Mouse (Mus musculus) liver, embryonic 16.5 days (tissue): ENCODE results near the gene Hist1h1b. TPM values are rescaled to one million over a fixed set of nuclear protein-coding genes. Genes with fewer than 3 reads are reported as not detected.
"Not testable (repeated sequence)": the region's sequence is repeated elsewhere in the genome, so short reads cannot be mapped to it uniquely, and the experiment has no call there.

Source experiments
- ATAC-seq: fragments of 200-750 bp; cut with Nextera tagmentation; 2 replicates; pipeline ENCODE4 v1.8.0; 2017; ENCODE audit warnings: low read depth, mild to moderate bottlenecking, moderate number of reproducible peaks, moderate library complexity
- H3K27ac ChIP-seq: fragments of 300-500 bp; sonication (generic); 2 replicates; pipeline ENCODE4 v1.5.1; 2014; ENCODE audit warnings: mild to moderate bottlenecking, low read length
- H3K27me3 ChIP-seq: fragments of 300-500 bp; sonication (generic); 2 replicates; pipeline ENCODE4 v1.6.1; 2014; ENCODE audit warnings: low read depth, low read length, mixed read lengths; ENCODE audit not compliant: control insufficient read depth, insufficient read depth
- H3K36me3 ChIP-seq: fragments of 300-500 bp; sonication (generic); 2 replicates; pipeline ENCODE4 v1.6.1; 2014; ENCODE audit warnings: mild to moderate bottlenecking; ENCODE audit not compliant: control insufficient read depth, insufficient read depth
- H3K4me1 ChIP-seq: fragments of 300-500 bp; sonication (generic); 2 replicates; pipeline ENCODE4 v1.6.1; 2014; ENCODE audit warnings: low read depth, low read length, mixed read lengths; ENCODE audit not compliant: control insufficient read depth
- H3K4me2 ChIP-seq: fragments of 300-500 bp; sonication (generic); 2 replicates; pipeline ENCODE4 v1.6.1; 2014; ENCODE audit warnings: low read depth, low read length, mixed read lengths
- H3K4me3 ChIP-seq: fragments of 300-500 bp; sonication (generic); 2 replicates; pipeline ENCODE4 v1.5.1; 2014; ENCODE audit warnings: low read depth, mild to moderate bottlenecking, low read length
- H3K9ac ChIP-seq: fragments of 300-500 bp; sonication (generic); 2 replicates; pipeline ENCODE4 v1.6.1; 2014; ENCODE audit warnings: low read depth, low read length
- H3K9me3 ChIP-seq: fragments of 300-500 bp; sonication (generic); replicated peaks from 2 replicates; pipeline ENCODE4 v1.6.1; 2016; ENCODE audit warnings: low read length; ENCODE audit not compliant: control insufficient read depth
- WGBS: fragments of 180-500 bp; shearing (Covaris S2); extraction: QIAGEN DNeasy Blood & Tissue Kit; methylation state at CpG from one replicate; pipeline ENCODE4 v1.1.7; 2014; ENCODE audit not compliant: insufficient replicate concordance; 5-methylcytosine and 5-hydroxymethylcytosine counted together
- polyA plus RNA-seq: library from polyadenylated mRNA; unstranded; fragments of >200 nt; fragmentation: Nextera tagmentation; extraction: Ambion mirVana; gene quantifications from 2 replicates; pipeline ENCODE4 v1.2.1, GENCODE M21; 2015

The Hist1h1b gene
- 22.9 and 30.4 TPM in 2 replicates for polyA plus RNA-seq

DNA sequence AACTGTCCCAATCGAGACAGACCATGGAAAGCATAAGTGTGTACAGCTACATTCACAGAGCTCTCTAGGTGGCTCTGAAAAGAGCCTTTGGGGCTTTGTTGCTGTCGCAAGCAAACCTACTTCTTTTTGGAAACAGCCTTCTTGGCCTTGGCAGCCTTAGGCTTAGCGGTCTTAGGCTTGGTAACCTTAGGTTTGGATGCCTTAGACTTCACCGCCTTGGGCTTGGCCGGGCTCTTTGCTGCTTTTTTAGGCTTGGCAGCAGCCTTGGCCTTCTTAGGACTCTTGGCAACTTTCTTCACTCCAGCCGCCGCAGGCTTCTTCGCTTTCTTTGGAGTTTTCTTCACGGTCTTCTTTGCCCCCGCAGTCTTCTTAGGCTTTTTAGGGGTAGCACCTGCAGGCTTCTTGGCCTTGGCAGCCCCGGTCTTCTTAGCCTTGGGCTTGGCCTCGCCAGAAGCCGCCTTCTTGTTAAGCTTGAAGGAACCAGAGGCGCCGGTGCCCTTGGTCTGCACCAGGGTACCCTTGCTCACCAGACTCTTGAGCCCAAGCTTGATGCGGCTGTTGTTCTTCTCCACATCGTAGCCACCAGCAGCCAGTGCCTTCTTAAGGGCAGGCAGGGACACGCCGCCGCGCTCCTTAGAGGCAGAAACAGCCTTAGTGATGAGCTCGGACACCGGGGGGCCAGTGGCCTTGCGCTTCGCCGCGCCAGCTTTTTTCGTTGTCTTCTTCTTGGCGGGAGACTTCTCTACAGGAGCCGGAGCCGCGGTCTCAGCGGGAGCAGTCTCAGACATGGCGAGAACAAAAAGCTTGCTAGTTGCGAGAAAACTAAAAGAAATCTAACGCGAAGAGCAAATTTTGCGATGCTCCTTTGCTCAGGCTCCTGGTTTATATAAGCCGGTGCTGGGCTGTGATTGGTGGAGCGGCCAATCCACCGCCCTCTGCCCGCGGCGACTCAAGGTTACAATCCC, at the start of gene Hist1h1b:
Hist1h1b (minus strand) TSS at position 859 of the 965 bp plus-strand sequence.
- under 1% methylated on average over 44 of the region's 44 CpGs for WGBS
- Histone ChIP-seq H3K36me3 (no peaks in the 10 kb centered on the region), H3K9me3 (no peaks in the 10 kb centered on the region), H3K4me2 (peak within 1 kb of the TSS; percentile 87), H3K9ac (peak within 1 kb of the TSS; percentile 86), H3K27ac (peak within 1 kb of the TSS; percentile 99), H3K4me3 (peak within 1 kb of the TSS; percentile 70), H3K4me1 (peaks cover 34% of the 10 kb centered on the region), H3K27me3 (no peaks in the 10 kb centered on the region)
- ATAC-seq, result peak; percentile 51

GRCm38 (mm10) chr13:21828511-21828910, 48.1 kb upstream of the Hist1h1b start:
- Histone ChIP-seq H3K27ac (no peak overlapping the region), H3K4me2 (no peak overlapping the region), H3K36me3 (no peaks in the 10 kb centered on the region), H3K27me3 (no peaks in the 10 kb centered on the region), H3K4me1 (no peaks in the 10 kb centered on the region; the same call in 1 of the 2 replicates), H3K9ac (no peak overlapping the region), H3K4me3 (no peak overlapping the region), H3K9me3 (no peaks in the 10 kb centered on the region)
- WGBS, result 82% methylated on average over 3 of the region's 3 CpGs
- no peak for ATAC-seq

DNA sequence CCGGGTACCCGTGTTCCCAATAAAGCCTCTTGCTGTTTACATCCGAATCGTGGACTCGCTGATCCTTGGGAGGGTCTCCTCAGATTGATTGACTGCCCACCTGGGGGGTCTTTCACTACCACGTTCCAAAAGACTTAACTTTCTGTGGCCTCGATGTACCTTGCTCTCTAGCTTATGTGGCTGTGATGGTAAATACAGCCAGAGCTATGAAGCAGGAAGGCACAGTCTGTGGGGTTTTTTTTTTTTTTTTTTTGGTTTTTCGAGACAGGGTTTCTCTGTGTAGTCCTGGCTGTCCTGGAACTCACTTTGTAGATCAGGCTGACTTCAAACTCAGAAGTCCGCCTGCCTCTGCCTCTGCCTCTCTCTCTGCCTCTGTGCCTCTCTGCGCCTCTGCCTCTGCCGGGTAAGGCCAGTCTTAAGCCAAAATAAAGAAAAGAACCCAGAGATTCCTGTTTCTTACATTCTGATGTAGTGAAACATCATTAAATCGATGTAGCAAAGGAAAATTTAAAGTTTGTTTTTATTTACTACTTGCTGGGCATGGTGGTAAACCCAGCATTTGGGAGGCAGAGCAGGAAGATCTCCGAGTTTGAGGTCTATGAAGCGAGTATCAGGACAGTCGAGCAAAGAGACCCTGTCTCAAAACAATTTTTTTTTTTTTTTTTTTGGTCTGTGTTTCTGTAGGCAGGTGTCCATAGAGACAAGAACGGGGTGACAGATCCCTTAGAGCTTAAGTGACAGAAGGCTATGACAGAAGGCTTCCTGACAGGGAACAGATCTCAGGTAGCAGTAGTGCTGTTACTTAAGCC, 39.9 kb upstream of the Hist1h1b start:
- H3K27me3 ChIP-seq, result not testable (repeated sequence)
- 66% methylated on average over 7 of the region's 16 CpGs for WGBS
- ATAC-seq, result peak; percentile 32; the same call in 1 of the 2 replicates

DNA sequence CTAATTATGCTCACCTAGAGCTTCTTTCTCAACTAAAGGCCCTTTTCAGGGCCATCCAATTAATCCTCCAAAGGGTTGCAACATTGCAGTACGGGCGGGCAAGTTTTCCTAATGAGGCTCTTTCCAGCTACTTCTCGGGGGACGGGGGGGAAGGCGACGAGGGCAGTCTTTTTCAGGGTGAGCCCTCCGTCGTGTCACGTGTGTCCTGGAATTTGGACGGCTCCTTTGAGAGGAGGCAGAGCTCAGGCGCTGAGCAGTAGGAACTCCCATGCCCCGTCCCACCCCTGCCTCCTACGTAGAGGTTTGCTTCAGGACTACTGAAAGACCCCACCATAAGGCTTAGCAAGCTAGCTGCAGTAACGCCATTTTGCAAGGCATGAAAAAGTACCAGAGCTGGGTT, 31.7 kb upstream of the Hist1h1b start:
- WGBS, result under 1% methylated on average over 14 of the region's 14 CpGs
- not testable (repeated sequence) for H3K9ac ChIP-seq, H3K27me3 ChIP-seq, H3K36me3 ChIP-seq, H3K9me3 ChIP-seq, H3K4me1 ChIP-seq
- Histone ChIP-seq H3K27ac (peak overlapping the region; percentile 75), H3K4me2 (peak overlapping the region; percentile 42; the same call in 1 of the 2 replicates), H3K4me3 (peak overlapping the region; percentile 29; the same call in 1 of the 2 replicates)
- ATAC-seq, result peak; percentile 49

More for the DNA sequence above, 39.9 kb upstream of the Hist1h1b start:
- H3K9me3 ChIP-seq, H3K9ac ChIP-seq, H3K4me1 ChIP-seq, H3K4me3 ChIP-seq, H3K4me2 ChIP-seq, H3K36me3 ChIP-seq, H3K27ac ChIP-seq: not testable (repeated sequence)

DNA sequence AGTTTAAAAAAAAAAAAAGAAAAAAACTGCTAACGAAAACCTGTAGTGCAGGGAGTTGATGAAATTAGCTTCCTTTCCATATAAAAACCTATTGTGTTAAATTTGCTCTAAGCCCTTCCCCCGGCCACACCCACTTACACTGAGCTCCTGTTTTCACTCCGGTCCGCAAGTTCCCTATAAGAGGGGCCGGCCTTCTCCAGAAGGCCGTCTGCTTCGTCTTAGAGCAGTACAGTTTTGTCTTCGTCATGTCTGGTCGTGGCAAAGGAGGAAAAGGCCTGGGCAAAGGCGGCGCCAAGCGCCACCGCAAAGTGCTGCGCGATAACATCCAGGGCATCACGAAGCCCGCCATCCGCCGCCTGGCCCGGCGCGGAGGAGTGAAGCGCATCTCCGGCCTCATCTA, 31.1 kb upstream of the Hist1h1b start, which contains the start of gene Hist1h4m:
Hist1h4m (plus strand) TSS at position 208 of the 400 bp plus-strand sequence.
- peak; percentile 37 for ATAC-seq
- no CpG with 5 or more reads among the region's 24 CpGs for WGBS
- Histone ChIP-seq H3K4me3 (peak within 1 kb of the TSS; percentile 29; the same call in 1 of the 2 replicates), H3K27ac (peak within 1 kb of the TSS; percentile 75), H3K4me2 (peak within 1 kb of the TSS; percentile 42; the same call in 1 of the 2 replicates)
- H3K9ac ChIP-seq, H3K4me1 ChIP-seq, H3K27me3 ChIP-seq, H3K36me3 ChIP-seq, H3K9me3 ChIP-seq: not testable (repeated sequence)

- not testable (repeated sequence) for H3K36me3 ChIP-seq, H3K4me1 ChIP-seq, H3K9me3 ChIP-seq, H3K27me3 ChIP-seq, H3K4me3 ChIP-seq, H3K4me2 ChIP-seq, H3K27ac ChIP-seq, H3K9ac ChIP-seq
- peak; percentile 3; the same call in 1 of the 2 replicates for ATAC-seq
- WGBS, result no CpG with 5 or more reads among the region's 8 CpGs
These were observed 30.6 kb upstream of the Hist1h1b start for GRCm38 (mm10) chr13:21811074-21811473.

GRCm38 (mm10) chr13:21810073-21810472, 29.6 kb upstream of the Hist1h1b start, which contains the start of the genes Hist1h2bq and Hist1h2ao:
Gene Hist1h2bq, minus strand, starts transcription at chr13:21810197.
Gene Hist1h2ao, plus strand, starts transcription at chr13:21810465.
- H3K4me2 ChIP-seq, H3K4me1 ChIP-seq, H3K4me3 ChIP-seq, H3K27ac ChIP-seq, H3K36me3 ChIP-seq, H3K27me3 ChIP-seq, H3K9me3 ChIP-seq, H3K9ac ChIP-seq: not testable (repeated sequence)
- WGBS, result no CpG with 5 or more reads among the region's 23 CpGs
- ATAC-seq, result peak; percentile 86

GRCm38 (mm10) chr13:21803058-21803457, 22.6 kb upstream of the Hist1h1b start:
- ATAC-seq, result peak; percentile 65
- H3K4me3 ChIP-seq, H3K9me3 ChIP-seq, H3K27ac ChIP-seq, H3K4me1 ChIP-seq, H3K9ac ChIP-seq, H3K4me2 ChIP-seq, H3K27me3 ChIP-seq, H3K36me3 ChIP-seq: not testable (repeated sequence)
- no CpG with 5 or more reads among the region's 4 CpGs for WGBS
